Mouse (Mus musculus): ENCODE results near the gene Klhl5.

Klhl5 gene

DNA sequence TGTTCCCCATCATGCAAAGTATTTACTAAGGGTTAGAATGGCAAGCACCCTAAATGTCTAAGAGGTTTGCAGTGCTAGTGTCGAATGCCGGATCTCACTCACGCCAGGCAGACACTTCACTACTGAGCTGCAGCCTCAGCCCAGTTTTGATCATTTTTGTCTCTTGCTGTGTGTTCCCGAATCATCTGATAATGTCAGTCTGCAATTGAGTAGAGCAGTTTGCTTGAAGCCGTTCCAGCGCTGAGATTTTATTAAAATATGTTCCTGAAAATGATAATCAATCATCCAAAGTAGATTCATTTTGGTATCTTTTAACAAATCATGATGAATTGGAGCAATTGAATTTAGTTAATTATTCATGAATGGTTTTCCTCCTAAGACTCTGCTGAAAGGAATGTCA, 39.4 kb downstream of the Klhl5 start:
- DNase-seq (ENCODE audit: low spot score), result no peak

DNA sequence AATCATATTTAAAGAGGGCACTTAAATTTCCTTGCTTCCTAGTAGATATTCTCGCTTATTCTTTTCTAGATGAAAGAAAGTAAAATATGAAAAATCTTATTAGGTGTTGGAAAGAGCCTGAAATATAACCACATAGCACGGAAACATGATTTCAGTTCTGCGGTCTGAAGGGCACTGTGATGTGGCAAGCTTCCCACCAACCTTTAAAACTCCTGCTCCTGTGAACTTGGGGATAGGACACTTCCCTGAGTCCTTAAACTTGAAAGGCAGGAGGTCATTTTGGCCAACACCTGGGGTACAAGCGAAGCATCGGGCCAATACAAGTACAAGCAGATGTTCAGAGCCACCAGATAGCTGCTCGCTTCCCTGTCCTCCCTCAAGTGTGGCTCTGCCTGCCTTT, 42.4 kb downstream of the Klhl5 start:
- DNase-seq (ENCODE audit: low spot score), result no peak

DNA sequence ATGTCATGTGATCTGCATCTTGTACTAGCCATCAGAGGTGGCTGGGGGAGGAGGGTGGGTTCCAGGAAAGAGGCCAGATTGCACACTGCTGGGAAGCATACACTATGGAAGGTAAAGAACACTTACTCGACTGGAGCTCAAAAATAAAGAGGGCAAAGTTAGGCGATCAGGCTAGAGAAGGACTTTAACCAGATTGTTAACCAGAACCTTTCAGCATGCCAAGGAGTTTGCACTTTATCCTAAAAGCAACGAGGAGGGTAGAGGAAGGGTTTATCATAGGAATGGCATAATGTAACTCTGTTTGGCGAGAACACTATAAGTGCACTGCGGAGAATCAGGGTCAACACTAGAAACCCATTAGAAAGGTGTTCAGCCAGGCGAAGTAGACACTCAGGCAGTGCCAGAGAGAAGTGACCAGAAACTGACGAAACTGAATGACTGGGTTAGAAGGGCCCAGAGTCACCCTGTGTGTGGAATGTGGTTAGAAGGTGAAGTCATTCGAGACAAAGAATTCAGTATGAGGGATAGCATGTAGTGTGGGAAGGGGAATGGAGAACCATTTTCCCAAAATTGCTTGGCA, 43.1 kb downstream of the Klhl5 start:
- no peak for DNase-seq (ENCODE audit: low spot score)

DNA sequence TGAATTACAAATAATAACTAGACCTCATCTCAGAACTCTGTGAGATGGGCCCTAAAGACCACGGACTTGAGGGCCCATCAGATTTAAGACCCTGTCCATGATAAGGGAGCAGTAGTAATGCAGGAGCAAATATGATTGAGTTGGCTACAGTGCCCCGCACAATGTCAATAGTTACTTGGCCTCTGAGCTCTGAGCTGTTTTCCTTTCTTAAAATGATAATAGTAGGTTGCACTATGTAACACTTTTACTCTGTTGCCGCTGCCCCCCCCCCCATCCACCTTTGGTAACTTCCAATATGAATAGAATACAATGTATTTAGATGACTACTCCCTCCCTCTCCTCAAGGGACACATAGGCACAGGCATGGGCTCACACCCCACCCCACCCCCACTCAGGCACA, 43.9 kb downstream of the Klhl5 start:
- DNase-seq (ENCODE audit: low spot score), result no peak

DNA sequence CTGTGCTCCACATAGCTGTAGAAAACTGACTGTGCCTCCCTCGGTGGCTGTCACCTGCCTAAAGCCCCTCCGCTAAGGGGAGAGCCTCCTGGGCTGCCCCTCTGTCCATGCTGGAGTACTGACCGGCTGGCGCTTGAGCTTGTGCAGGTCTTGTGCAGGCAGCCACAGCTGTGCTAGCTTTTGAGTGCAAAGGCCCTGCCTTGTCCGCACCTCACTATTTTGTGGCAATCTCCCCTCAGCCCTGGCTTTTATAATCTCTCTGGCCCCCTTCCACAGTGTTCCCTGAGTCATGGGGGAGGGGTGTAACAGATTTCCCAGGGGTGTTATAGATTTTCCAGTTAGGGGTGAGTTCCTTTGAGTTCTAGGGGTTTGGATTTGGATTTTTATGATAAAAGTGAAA, 44.4 kb downstream of the Klhl5 start:
- no peak for DNase-seq (ENCODE audit: low spot score)

DNA sequence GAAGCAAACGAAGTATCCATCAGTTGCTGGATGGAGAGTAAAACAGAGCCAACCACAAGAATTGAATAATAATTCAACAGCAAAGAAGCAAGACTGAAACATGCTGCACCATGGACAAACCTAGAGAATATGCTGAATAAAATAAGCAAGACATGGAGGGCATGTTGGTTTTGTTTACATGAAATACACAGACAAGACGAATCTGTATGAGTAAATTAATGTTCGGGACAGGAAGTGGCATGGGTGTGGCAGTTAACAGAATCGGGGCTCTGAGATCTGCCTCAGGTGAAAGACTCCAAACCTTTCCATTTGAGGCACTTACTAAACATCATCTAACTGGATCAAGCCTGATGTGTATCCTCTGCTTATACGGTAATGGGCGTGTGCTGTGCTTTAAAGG, 46.9 kb downstream of the Klhl5 start:
- DNase-seq (ENCODE audit: low spot score), result no peak

DNA sequence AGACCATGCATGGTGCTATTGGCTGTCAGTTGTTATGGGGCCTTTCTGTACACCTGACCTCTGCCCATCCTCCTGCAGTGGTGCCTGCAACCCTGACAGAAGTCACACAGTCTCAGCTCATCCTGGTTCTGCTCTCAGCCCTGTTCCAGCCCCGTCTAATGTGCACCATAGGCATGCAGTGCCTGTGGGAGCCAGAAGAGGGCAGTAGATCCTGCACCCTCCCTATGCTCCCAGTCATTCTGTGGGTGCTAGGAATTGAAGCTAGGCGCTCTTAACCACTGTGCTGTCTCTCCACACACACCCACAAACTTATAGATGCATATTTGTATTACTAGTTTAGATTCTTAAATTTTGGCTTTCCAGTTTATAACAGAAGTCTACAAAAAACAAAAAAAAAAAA, 49.5 kb downstream of the Klhl5 start:
- no peak for DNase-seq (ENCODE audit: low spot score)

DNA sequence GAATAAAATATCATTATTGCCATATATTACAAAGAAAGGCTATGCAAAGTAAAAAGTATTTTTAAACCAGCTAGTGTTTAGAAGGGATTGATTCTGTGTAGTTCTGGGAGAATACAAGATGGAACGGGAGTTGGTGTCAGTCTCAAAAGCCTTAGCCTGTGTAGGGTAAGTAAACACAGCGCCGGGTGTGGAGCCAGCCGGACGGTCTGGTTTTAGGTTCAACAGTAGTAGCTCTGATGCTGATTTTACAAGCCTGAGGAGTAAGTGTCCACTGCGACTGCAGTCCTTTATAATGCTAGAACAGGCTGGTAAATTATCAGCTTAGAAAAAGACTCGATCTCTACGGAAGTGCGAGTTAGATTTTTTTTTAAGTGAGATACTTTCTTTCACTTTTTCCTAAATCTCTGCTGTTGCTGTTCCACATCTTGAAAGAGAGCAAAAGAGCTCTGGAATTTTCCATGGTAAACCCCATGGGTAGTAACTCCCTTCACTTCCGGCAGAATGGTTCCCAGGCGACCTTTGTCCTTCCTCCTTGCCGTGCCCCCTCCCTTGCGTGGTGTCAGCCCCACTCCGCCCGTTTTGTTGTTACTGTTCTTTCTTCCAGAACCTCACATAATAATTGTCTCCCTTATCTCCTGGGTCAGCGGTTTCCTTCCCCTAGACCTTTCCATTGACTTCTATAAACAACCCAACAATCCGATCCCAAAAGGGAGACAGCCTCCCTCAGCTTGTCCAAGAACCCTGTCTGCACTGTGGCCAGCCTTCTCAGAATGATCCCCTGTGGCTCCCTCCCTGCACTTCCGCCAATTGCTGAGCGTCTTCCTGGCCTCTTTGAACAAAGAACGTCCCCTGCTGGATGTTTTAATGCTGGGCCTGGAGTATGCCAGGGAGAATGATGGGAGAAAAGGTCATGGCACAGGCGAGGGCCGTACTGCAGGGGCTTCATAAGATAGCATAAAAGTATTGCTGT, 50.4 kb downstream of the Klhl5 start:
- DNase-seq (ENCODE audit: low spot score), result no peak

DNA sequence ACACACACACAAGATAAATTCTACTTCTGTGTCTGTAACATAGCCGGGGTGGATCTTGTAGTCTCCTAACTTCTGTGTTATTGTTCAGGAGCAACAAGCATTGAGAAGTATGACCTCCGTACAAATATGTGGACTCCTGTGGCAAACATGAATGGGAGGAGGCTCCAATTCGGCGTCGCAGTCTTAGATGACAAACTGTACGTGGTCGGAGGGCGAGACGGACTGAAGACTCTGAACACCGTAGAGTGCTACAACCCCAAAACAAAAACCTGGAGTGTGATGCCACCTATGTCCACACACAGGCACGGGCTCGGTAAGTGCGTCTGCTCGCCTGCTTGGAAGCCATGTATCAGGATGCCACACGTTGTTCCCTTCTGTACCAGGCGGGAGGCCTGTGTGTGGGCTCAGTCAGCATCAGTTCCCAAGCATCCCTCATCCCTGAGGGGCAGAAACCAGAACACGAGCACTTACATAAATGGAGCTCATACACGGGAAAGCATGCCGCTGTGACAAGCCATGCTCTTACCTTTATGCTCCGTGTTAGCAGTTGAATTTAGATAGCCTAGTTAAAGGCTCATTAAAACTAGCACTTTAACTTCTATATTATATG, 51.5 kb downstream of the Klhl5 start:
- DNase-seq (ENCODE audit: low spot score), result no peak

DNA sequence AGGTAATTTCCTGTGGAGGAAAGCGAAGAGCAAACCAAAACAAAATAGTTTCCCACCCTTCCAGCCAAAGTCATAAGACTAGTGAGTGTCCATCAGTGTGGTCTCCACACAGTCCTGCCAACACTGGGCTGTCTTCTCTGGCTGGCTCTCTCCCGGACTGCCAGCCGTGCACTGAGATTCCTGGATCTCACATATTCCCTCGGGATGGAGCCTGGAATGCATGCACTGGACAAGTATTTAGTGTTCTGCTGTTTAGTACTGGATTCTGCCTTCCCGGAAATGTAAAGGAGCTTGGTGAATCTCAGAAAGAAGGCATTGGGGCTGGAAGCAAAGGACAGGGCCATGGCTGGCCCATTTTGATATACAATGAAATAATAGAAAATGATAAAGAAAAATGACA, 55.7 kb downstream of the Klhl5 start:
- no peak for DNase-seq (ENCODE audit: low spot score)

DNA sequence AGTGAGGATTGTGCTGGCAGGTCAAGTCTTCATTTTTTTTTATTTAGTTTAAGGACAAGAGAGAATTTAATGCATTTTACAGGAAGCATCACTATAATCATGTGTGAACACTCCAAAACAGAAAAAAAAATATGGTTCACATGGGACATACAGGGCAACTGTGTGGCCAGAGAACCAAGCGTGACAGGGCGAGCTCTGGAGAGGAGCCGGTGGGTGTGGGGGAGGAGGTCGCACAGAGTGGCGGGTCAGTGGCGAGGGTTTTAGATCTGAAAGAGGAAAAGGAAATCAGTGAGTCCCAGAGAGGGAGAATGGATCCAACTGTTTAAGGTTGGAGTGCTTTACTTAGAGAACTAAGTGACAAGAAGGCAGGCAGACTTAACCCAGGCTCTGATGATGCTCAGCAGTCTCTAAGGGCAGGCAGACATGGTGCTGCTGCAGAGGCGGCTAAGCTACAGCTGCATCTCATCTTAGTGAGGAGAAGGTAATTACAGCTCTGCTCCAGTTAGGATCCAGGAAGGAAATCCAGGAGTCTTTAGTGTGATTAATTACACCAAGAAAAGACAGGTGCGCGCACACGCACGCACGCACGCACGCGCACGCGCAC, 56.3 kb downstream of the Klhl5 start:
- DNase-seq (ENCODE audit: low spot score), result no peak

DNA sequence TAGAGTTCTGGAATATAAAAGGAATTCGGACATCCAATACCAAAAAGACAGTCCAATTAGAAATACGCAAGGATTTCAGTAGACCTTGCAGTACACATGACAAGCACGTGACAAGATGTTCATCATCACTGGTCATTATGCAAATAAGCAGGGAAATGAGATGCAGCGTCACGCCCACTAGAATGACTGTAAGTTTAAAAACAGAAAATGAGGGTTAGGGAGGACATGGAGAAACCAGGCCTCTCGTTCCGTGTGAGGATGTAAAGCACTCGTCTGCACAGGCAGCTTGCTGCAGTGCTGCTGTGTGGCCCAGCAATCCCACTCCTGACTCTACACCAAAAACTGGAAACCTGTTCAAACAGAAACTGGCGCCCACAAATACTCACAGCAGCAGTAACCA, 62.9 kb downstream of the Klhl5 start:
- no peak for DNase-seq (ENCODE audit: low spot score)

DNA sequence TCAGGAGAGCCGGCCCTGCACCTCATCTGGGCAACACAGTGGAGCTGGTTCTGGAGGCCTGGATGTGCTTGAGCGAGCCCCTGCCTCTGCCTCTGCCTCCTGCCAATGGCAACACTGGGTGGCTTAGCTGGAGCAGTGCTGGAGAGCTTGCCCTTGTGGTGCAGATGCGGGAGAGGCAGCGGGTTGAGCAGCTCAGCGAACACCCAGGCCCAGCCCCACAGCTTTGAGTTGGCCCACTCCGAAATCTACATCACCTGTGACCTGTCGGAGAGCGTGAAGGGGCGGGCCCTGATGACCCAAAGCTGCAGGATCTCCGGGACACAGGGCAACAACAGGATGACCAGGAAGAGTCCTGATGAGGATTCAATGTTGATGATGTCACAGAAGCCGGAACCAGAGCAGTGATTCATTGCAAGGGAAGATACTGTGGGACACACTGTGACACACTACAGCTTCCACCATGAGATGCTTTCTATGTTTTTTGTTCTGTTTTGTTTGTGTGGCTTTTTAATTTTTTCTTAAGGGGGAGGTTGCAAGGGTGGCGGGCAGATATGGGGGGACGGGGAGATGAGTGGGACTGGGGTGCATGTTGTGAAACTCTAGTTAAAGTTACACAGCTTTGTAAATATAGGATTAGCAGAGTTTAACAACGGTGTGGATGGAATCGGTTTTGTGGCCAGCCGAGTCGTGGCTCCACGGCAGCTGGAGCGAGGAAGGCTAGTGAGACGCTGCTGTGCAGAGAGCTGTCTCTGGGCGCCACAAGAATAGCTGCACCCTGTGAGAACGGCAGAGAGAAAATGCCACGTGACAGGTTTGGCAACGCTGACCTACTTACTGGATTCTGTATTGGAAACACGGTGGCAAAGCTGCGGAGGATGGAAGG, 67.9 kb downstream of the Klhl5 start:
- no peak for DNase-seq (ENCODE audit: low spot score)

DNA sequence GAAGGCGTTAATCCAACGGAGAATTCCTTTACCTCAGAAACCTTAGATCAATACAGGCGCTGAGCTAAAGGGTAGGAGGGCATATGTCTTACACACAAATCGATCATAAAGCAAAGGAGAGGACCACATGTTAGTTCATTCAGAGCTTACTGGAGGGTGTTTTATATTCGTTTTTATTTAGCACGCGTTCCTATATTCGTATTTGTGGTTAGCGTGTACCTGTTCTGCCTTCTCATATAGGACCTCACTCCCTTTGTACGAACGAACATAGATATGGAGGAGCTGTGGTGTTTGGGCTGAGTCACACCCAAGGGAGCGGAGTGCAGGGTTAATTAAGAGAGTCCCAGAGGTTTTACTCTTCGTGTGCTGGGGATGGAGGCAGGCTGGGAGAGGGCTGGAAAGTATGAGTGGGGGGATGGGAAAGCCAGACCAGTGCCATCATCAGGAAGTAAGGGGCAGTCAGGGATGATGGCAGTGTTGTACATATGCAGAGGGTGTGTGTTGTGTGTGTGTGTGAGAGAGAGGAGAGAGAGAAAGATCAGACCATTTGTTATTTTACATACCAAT, 68.7 kb downstream of the Klhl5 start:
- DNase-seq (ENCODE audit: low spot score), result no peak

DNA sequence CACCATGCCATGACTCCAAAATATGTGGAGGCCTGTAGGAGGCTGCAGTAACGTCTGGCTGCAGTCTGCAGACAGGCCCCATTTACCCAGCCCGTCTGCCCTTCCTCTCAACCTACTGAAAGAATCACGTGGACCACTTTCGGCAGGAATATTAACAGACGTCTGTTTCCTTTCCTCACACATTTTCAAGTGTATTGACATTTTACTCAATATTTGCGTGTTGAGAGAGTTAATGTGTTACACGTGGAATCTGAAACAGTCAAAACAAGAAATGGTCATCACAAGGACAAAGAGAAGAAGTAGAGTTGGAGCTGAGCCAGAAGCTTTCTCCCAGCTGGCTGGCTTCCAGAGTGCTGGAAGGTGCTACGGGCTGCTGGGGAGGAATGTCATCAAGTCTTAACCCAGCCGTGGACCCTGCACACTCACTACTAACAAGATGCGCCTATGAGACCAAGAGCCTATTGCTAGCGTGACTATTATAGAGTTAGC, 69.7 kb downstream of the Klhl5 start:
- DNase-seq (ENCODE audit: low spot score), result no peak

DNA sequence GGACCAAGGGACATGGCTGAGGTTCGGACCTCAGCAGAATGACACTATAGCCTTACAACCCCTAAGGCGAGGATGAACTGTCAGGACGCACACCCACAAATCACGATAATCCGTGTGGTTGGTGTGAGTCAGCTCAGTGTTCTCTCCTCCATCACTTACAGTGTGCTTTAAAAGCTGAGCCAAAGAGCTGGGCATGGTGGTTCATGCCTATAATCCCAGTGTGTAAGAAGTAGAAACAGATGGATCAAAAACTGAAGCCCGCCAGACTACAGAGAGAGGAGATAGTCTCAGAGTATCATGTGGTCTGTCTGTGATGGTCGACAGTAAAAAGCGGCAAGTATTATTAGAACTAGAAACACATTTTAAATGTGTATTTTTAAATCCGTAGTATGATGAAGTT, 71.1 kb downstream of the Klhl5 start:
- no peak for DNase-seq (ENCODE audit: low spot score)

DNA sequence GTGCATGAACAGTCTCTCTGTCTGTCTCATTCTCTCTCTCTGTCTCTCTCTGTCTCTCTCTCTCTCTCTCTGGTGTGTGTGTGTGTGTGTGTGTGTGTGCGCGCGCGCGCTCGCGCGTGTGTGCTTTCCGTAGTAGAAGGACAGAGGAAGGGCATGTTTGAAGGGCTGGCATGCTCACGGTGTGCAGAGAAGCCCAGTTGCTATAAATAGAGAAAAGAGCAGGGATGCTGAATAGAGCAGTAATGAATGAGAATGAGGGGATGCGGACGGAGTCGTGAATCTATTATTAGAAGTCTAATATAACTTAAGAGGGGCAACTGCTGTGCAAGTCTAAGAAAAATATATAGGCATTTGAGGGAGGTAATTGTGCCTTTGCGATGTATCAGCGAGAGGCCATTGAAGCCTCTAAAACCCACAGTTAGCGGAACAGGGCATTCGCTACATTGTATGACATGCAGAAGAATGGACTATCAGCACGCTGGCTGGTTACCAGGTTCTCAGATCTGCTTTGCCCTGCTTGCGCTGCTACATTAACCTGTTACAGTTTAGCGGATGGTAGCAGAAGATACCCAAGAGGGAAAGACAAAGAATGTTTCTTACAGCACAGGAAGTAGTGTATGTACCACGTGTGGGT, 73.9 kb downstream of the Klhl5 start:
- no peak for DNase-seq (ENCODE audit: low spot score)

DNA sequence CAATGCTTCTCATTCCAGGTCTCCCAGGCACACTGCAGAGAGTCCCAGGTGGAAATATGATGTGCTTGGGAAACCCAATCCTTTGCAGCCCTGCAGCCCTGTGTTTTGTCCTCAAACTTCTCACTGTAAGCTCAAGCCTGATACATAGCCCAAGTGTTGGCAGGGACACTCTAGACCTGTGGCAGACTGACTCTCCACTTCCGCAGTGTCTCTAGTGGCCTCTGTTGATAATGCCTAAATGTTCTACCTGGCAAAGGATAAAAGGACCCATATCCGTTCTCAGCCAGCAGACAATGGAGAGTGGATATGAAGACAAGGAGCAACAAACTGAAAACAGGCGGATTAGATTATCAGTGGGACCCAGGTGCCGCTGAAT, 74.4 kb downstream of the Klhl5 start:
- no peak for DNase-seq (ENCODE audit: low spot score)

DNA sequence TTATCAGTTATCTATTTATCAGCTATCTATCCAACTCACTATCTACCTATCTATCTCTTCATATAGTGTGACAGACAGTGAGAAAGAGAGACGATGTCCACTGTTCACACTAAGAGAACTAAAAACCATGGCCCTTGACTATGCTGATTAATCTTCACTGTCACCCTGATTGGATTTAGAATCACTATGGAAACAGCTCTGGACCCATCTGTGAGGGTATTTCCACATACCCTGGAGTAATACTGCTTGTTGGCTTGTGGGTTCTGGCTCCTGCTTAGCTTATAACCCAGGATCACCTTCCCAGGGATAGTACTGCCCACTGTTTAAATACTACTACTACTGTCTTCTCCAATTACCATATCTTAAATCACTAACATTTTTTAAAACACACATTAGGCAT, 74.9 kb downstream of the Klhl5 start:
- no peak for DNase-seq (ENCODE audit: low spot score)

DNA sequence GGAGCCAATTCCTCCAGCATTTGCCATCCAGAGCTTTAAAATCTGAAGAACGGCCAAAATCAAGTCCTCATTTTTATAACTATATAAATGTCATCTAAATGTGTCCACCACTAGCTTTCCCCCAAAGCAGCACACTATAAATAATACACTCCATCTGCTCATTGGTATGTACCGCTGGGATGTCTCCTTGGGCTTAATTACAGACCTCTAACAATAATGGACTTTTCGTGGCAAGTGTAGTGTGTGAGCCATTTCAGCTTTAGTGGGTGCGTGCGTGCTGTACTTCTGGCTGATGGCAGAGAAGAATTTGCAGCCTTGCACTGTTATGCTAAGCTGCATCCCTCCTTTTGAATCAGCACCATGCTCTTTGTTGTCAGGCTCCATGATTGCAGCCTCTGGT, 84.3 kb downstream of the Klhl5 start:
- no peak for DNase-seq (ENCODE audit: low spot score)

DNA sequence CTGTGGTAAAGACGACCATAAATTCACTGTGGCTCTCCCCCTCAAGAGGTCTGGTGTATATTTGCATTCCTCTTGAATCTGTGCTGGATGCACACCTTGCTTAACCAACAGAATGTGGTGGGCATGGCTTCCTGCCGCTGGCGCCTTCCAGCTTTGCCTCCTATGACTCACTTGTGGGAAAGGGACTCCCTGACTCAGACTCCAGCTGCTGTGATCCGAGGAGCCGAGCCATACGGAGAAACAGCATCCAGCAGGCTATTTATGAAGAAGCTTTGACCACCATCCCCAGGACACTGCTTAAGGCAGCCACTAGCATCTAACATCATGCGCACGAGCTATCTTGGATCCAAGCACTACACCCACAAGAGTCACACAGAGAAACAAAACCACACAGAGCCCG, 87.1 kb downstream of the Klhl5 start:
- no peak for DNase-seq (ENCODE audit: low spot score)
